Mouse (Mus musculus): Measurements from ENCODE around the gene Jmjd7. TPM values are rescaled to one million over a fixed set of nuclear protein-coding genes. Genes with fewer than 3 reads are reported as not detected.

Gene Jmjd7
- polyA plus RNA-seq, 1 experiment from 2014 or later, result 20.3 TPM

DNA sequence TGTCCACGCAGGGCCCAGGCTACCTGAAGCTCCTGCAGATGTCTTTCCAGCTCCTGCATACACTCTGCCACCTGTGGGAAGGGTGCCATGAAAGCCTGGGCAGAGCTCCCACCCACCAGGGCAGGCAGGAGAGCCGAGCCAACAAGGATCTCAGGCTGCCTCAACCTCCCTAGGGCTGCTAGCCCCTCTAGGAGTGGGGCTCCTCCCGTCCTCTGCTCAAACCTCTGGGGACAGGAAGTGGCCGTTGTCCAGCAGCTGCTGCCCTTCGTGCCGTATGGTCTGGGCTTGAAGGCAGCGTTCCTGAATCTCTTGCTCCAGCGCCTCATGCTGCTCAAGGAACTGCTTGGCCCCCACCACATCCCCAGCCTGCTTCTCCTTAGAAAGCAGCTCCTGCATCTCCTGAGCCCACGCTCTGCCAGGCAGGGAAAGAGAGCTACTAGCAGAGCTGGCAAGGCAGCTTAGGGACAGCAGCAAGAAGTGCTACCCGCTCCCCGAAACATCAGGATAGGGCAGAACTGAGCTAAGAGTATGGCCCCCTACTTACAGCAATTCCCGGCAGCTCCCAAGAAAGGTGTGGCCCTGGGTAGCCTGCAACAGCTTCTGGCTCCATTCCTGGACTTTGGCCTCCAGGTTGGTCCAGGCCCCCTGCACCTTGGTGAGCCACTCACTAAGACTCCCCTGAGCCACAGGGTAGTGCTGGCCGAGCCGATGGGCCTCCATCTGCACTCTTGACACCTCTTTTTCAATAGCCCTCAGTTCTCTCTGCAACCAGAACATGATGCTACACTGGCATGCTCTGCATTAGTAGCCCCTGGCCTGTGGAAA is 19.4 kb downstream of the Jmjd7 start:
- no peaks in the 10 kb centered on the region for H3K9me3 ChIP-seq (replicated peaks)
- no peak overlapping the region for H3K4me3 ChIP-seq (replicated peaks)
- no peaks in the 10 kb centered on the region for H3K4me1 ChIP-seq
- H3K9ac ChIP-seq (replicated peaks), result no peak overlapping the region
- no peaks in the 10 kb centered on the region for H3K27me3 ChIP-seq (replicated peaks)
- H3K27ac ChIP-seq (replicated peaks), result no peak overlapping the region
- WGBS, result 74% methylated on average over 14 of the region's 14 CpGs
- peaks cover 9% of the 10 kb centered on the region for H3K36me3 ChIP-seq
- ATAC-seq (ENCODE audit: low FRiP score), result no peak
- H3K4me2 ChIP-seq, result no peak overlapping the region

DNA sequence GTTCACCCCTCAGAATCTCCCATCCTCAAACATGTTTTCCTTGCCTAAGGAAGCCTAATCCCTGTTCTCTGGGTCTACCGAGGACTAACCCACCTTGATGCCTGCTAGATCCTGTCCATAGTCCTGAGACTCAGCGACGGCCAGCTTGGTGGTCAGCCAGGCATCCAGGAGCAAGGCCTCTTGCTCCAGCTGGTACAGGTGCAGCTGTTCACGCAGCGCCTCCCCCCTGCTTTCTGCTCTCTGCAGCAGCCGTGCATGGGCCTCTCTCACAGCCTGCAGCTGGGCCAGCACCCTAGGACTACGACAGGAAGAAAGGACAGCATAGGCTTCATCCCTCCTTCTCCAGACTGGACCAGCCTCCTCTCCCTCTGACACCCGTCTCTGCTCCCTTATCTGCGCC is 20.9 kb downstream of the Jmjd7 start:
- no peaks in the 10 kb centered on the region for H3K27me3 ChIP-seq (replicated peaks)
- no peak for ATAC-seq (ENCODE audit: low FRiP score)
- no peak overlapping the region for H3K9ac ChIP-seq (replicated peaks)
- H3K27ac ChIP-seq (replicated peaks), result no peak overlapping the region
- no peak overlapping the region for H3K4me2 ChIP-seq
- H3K36me3 ChIP-seq, result no peaks in the 10 kb centered on the region
- 82% methylated on average over 9 of the region's 9 CpGs for WGBS
- no peak overlapping the region for H3K4me3 ChIP-seq (replicated peaks)
- H3K9me3 ChIP-seq (replicated peaks), result no peaks in the 10 kb centered on the region
- H3K4me1 ChIP-seq, result no peaks in the 10 kb centered on the region

DNA sequence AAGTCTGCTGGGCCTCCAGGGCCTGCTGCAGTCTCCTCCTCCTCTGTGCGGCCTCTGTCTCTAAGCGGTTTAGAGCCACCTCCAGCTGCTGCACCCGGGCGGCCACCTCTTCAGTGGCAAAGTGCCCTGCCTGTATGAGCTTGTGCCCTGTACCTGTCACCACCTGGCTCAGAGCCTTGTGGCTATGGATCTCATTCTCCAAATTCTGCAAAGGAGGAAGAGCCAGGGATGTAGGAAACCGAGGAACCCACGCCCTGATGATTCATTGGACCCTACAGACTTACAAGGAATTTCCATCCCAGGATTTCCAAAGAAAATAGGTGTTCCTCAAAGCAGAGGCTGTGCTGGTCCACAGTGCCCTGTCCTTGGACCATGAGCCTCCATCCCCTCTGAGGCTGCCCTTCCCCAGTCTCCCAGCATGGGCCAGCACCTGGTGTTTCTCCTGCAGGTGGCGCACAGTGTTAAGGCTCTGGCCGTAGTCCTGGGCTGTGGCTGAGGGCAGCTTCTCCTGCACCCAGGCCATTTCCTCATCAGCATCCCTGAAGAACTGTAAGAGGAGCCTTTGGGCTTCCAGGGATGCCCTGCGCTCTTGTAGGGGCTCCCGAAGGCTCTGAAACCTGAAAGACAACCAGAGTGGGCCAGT is 22.5 kb downstream of the Jmjd7 start:
- ATAC-seq (ENCODE audit: low FRiP score), result no peak
- 65% methylated on average over 10 of the region's 10 CpGs for WGBS
- Histone ChIP-seq H3K4me2 (no peak overlapping the region), H3K4me1 (no peaks in the 10 kb centered on the region), H3K9ac (replicated peaks) (no peak overlapping the region), H3K27me3 (replicated peaks) (no peaks in the 10 kb centered on the region), H3K4me3 (replicated peaks) (no peak overlapping the region), H3K9me3 (replicated peaks) (no peaks in the 10 kb centered on the region), H3K27ac (replicated peaks) (no peak overlapping the region), H3K36me3 (no peaks in the 10 kb centered on the region)

DNA sequence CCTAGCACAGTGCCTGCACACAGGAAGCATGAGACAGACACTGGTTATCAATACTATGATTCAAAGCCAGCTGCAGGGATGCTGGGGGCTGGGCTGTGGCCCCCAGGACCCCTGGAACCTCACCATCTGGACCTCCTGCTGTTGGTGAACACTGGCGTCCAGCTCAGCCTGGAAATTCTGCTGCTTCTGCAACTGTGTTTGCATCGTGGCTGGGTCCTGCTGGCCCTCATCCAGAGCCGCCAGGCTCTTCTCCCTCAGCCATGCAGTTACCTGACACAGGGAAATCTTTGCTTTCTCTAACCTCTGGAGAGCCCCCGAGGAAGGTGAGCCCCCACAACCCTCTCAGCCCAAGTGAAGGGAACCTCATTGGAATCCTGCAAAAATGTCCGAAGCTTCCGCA is 24.1 kb downstream of the Jmjd7 start:
- H3K4me1 ChIP-seq, result no peaks in the 10 kb centered on the region
- no peak overlapping the region for H3K4me2 ChIP-seq
- H3K9me3 ChIP-seq (replicated peaks), result no peaks in the 10 kb centered on the region
- no peaks in the 10 kb centered on the region for H3K36me3 ChIP-seq
- no peak overlapping the region for H3K4me3 ChIP-seq (replicated peaks)
- WGBS, result 55% methylated on average over 6 of the region's 6 CpGs
- no peak overlapping the region for H3K9ac ChIP-seq (replicated peaks)
- H3K27ac ChIP-seq (replicated peaks), result no peak overlapping the region
- ATAC-seq (ENCODE audit: low FRiP score), result no peak
- H3K27me3 ChIP-seq (replicated peaks), result no peaks in the 10 kb centered on the region

DNA sequence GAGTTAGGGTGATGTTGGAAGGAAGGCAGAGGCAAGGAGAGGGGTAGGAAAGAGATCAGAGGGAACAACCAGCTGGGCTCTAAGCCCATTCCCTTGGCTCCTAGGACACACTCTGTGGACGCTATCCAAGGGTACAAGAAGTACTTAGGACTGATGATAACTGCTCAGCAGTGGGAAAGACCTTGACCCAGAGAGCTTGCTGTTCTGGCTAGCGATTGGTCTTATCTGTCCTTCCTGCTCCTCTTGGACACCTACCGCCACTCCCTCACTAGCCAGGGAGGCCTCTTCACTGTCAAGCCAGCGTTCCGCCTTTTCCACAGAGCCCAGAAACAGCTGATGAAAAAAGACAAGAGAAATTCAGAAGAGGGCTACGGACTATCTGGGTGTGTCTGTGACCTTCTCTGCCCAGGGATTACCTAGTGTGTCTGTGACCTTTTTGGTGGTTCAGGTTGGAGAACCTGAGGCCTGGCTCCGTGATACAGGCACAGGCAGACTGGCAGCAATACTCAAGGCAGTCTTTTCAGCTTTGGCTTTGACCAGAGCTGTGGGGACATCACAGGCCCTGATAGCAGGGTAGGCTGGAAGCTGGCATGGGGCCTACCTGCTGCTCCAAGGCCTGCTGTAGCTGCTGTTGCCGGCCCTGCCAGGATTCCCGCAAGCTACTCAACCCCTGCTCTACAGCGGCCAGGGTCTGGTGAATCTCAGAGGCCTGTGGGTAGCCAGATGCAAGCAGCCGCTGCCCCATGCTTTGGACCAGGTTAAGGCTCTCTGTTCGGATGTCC is 27.7 kb downstream of the Jmjd7 start:
- Histone ChIP-seq H3K4me2 (no peak overlapping the region), H3K27me3 (replicated peaks) (no peaks in the 10 kb centered on the region), H3K36me3 (no peaks in the 10 kb centered on the region), H3K27ac (replicated peaks) (no peak overlapping the region), H3K9ac (replicated peaks) (no peak overlapping the region), H3K4me3 (replicated peaks) (no peak overlapping the region), H3K9me3 (replicated peaks) (no peaks in the 10 kb centered on the region), H3K4me1 (no peaks in the 10 kb centered on the region)
- ATAC-seq (ENCODE audit: low FRiP score), result no peak
- WGBS, result 90% methylated on average over 12 of the region's 12 CpGs

DNA sequence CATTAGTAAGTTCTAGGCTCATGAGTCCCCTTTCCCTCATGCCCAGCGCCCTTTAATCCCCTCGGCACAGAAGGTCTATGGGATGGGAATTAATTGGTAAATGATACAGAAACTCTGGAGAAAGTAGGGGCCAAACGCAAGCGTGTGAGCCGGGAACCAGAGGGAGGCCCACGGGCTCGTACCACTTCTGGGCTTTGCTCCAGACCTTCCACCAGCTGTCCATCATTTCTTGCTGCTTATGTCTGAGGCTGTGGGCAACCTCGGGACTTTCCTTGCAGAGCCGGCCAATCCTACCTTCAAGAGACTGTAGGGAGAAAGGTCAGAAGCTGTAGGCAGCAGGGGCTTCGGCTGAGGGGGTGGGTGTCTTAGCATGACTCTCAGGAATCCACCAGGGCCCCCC is 28.6 kb downstream of the Jmjd7 start:
- Histone ChIP-seq H3K27ac (replicated peaks) (no peak overlapping the region), H3K4me1 (no peaks in the 10 kb centered on the region), H3K4me2 (no peak overlapping the region), H3K4me3 (replicated peaks) (no peak overlapping the region), H3K9me3 (replicated peaks) (no peaks in the 10 kb centered on the region), H3K9ac (replicated peaks) (no peak overlapping the region), H3K36me3 (no peaks in the 10 kb centered on the region), H3K27me3 (replicated peaks) (no peaks in the 10 kb centered on the region)
- 89% methylated on average over 10 of the region's 10 CpGs for WGBS
- ATAC-seq (ENCODE audit: low FRiP score), result no peak

DNA sequence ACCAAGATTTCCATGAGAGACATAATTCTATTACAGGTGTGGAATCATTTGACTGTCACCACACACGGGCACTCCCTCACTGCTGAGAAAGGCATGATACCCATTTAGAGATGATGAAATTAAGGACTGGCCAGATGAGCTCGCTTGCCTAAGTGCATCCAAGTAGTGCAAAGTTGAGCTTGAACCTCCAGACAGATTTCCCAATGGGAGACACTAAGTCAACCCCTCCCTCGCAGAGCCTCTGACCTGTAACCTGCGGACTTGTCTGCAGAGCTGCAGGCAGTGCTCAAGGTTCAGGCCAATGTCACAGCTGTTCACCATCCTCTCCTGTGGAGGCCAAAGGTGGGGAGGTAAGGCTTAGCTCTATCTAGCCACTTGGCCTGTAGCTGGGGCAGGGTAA is 31.5 kb downstream of the Jmjd7 start:
- H3K27ac ChIP-seq (replicated peaks), result no peak overlapping the region
- no peaks in the 10 kb centered on the region for H3K9me3 ChIP-seq (replicated peaks)
- no peaks in the 10 kb centered on the region for H3K27me3 ChIP-seq (replicated peaks)
- ATAC-seq (ENCODE audit: low FRiP score), result no peak
- H3K4me3 ChIP-seq (replicated peaks), result no peak overlapping the region
- H3K9ac ChIP-seq (replicated peaks), result no peak overlapping the region
- no peaks in the 10 kb centered on the region for H3K36me3 ChIP-seq
- no peaks in the 10 kb centered on the region for H3K4me1 ChIP-seq
- 84% methylated on average over 4 of the region's 4 CpGs for WGBS
- no peak overlapping the region for H3K4me2 ChIP-seq

DNA sequence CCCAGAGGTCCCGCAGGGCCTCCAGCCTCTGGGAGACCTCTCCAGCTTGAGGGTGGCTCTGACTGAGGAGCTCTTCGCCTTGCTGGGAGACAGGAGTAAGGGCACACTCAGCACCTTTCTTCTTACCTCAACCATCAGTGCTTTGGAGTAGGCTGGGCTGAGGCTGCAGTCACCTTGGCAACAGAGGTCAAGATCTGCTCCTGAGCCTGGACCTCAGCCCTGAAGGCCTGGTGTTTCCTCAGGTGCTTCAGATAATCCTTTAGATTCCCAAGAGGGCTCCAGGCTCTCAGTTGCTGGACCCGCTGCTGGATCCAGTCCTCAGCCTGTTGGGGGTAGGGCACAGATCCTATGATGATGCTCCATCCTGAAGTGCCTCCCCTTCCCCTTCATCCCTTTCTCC is 32.2 kb downstream of the Jmjd7 start:
- no peak overlapping the region for H3K27ac ChIP-seq (replicated peaks)
- no peaks in the 10 kb centered on the region for H3K9me3 ChIP-seq (replicated peaks)
- no peaks in the 10 kb centered on the region for H3K27me3 ChIP-seq (replicated peaks)
- no peak overlapping the region for H3K4me2 ChIP-seq
- H3K9ac ChIP-seq (replicated peaks), result no peak overlapping the region
- H3K4me3 ChIP-seq (replicated peaks), result no peak overlapping the region
- WGBS, result 85% methylated on average over 3 of the region's 3 CpGs
- H3K4me1 ChIP-seq, result no peaks in the 10 kb centered on the region
- no peak for ATAC-seq (ENCODE audit: low FRiP score)
- no peaks in the 10 kb centered on the region for H3K36me3 ChIP-seq

DNA sequence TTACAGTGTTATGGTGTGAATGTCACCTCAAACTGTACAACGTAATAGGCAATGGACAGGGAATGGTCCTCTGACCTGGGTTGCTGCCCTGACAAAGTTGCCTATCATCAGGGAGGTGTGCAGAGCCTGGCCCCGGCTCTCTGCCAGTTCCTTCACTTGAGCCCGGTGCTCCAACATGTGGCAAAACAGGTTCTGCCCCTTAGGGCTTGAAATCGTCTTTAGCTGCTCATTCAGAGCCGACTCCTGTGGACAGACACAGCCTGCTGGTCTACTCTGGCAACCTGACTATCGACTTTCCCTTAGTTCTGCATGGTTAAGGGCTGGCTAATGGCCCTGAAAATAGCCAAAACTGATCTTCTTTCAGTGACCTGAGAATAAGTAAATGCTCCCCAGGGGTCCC is 32.9 kb downstream of the Jmjd7 start:
- WGBS, result 69% methylated on average over 6 of the region's 6 CpGs
- no peak overlapping the region for H3K27ac ChIP-seq (replicated peaks)
- H3K4me2 ChIP-seq, result no peak overlapping the region
- no peak for ATAC-seq (ENCODE audit: low FRiP score)
- no peaks in the 10 kb centered on the region for H3K4me1 ChIP-seq
- no peak overlapping the region for H3K9ac ChIP-seq (replicated peaks)
- H3K36me3 ChIP-seq, result no peaks in the 10 kb centered on the region
- no peak overlapping the region for H3K4me3 ChIP-seq (replicated peaks)
- H3K27me3 ChIP-seq (replicated peaks), result no peaks in the 10 kb centered on the region
- no peaks in the 10 kb centered on the region for H3K9me3 ChIP-seq (replicated peaks)

DNA sequence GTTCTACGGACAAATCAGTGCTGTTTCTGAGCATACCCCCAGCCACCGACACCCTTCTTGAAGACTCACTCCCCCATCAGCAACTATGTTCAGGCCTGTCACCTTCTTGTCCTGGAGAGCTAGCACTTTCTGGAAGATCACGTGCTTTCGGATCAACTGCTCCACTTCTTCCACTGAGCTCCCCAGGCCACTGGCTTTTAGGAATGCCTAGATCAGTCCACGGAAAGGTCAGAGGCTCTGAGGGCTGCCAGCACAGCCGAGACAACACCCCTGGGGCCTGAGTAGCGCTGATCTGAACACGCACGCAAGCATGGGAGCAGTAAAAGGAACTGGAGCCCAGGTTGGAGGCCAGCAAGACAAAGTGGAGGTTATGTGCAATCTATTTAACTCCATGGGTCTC is 33.4 kb downstream of the Jmjd7 start:
- Histone ChIP-seq H3K9ac (replicated peaks) (no peak overlapping the region), H3K4me2 (no peak overlapping the region), H3K27me3 (replicated peaks) (no peaks in the 10 kb centered on the region), H3K36me3 (no peaks in the 10 kb centered on the region), H3K27ac (replicated peaks) (no peak overlapping the region), H3K4me3 (replicated peaks) (no peak overlapping the region), H3K4me1 (no peaks in the 10 kb centered on the region), H3K9me3 (replicated peaks) (no peaks in the 10 kb centered on the region)
- no peak for ATAC-seq (ENCODE audit: low FRiP score)
- 75% methylated on average over 9 of the region's 9 CpGs for WGBS

DNA sequence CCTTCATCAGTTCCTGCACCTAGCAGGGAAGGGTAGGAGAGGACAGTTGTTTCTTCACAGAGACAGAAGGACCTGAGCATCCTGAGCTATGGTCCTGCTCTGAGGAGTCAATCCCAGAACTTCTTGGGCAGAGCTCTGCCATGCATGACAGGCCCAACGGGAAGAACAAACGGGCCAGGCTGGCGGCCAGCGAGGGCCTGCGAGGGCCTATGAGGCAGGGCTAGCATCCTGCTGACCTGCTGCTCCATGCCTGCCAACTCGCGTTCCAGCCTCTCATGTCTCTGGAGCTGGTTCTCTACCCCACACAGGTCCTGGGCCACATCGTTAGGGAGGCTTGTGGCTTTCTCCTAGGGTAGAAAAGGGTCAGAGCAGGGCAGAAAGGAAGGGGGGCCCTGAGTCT is 35.0 kb downstream of the Jmjd7 start:
- ATAC-seq (ENCODE audit: low FRiP score), result no peak
- WGBS, result 89% methylated on average over 8 of the region's 8 CpGs
- no peak overlapping the region for H3K4me3 ChIP-seq (replicated peaks)
- no peaks in the 10 kb centered on the region for H3K4me1 ChIP-seq
- no peak overlapping the region for H3K27ac ChIP-seq (replicated peaks)
- no peak overlapping the region for H3K9ac ChIP-seq (replicated peaks)
- no peak overlapping the region for H3K4me2 ChIP-seq
- no peaks in the 10 kb centered on the region for H3K27me3 ChIP-seq (replicated peaks)
- no peaks in the 10 kb centered on the region for H3K36me3 ChIP-seq
- no peaks in the 10 kb centered on the region for H3K9me3 ChIP-seq (replicated peaks)

DNA sequence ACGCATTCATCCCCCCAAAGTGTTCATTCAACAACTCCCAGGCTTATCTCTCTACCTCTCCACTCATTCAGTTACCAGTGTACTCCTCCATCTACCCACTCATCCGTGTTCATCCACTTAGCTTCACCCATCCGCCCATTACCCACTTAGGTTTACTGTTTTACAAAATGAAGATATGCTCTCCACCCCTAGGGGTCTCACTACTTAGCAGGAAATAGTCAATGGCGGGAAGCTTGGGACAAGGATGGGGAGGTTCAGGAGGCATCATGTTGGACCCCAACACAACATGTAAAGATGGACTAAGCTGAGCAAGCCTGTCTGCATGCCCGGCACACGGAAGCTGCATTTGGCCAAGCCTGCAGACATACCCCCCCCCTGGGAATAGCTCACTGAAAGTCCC is 37.4 kb downstream of the Jmjd7 start:
- H3K4me3 ChIP-seq (replicated peaks), result no peak overlapping the region
- no peak overlapping the region for H3K9ac ChIP-seq (replicated peaks)
- 89% methylated on average over 6 of the region's 6 CpGs for WGBS
- H3K4me1 ChIP-seq, result peaks cover 7% of the 10 kb centered on the region; the same call in 1 of the 2 replicates
- H3K9me3 ChIP-seq (replicated peaks), result no peaks in the 10 kb centered on the region
- no peaks in the 10 kb centered on the region for H3K36me3 ChIP-seq
- no peak overlapping the region for H3K27ac ChIP-seq (replicated peaks)
- no peaks in the 10 kb centered on the region for H3K27me3 ChIP-seq (replicated peaks)
- no peak for ATAC-seq (ENCODE audit: low FRiP score)
- H3K4me2 ChIP-seq, result no peak overlapping the region

Measured in neural tube, embryonic 15.5 days (tissue).